Mouse (Mus musculus): ENCODE data around the gene Rfx5.
"Not testable (repeated sequence)": the region's sequence is repeated elsewhere in the genome, so short reads cannot be mapped to it uniquely, and the experiment has no call there.

The Rfx5 gene

GRCm38 (mm10) chr3:94953764-94954616 lies at the start of gene Rfx5:
Gene Rfx5 (plus strand): TSS chr3:94954075.
- in situ Hi-C loops (cut with MboI, MseI), result no loop called here

- in situ Hi-C loops (cut with MboI, MseI), result not testable (repeated sequence)
Observed at GRCm38 (mm10) chr3:94904759-94905158, 49.1 kb upstream of the Rfx5 start.

GRCm38 (mm10) chr3:94906482-94906881 lies 47.4 kb upstream of the Rfx5 start:
- in situ Hi-C loops (cut with MboI, MseI), result no loop called here

- in situ Hi-C loops (cut with MboI, MseI), result no loop called here
Observed at GRCm38 (mm10) chr3:94911050-94911693, 42.7 kb upstream of the Rfx5 start.

- in situ Hi-C loops (cut with MboI, MseI), result no loop called here
Observed at GRCm38 (mm10) chr3:94913801-94914200, 40.1 kb upstream of the Rfx5 start.

GRCm38 (mm10) chr3:94915903-94916741 lies 37.8 kb upstream of the Rfx5 start:
- in situ Hi-C loops (cut with MboI, MseI), result no loop called here

GRCm38 (mm10) chr3:94917816-94918361 lies 36.0 kb upstream of the Rfx5 start:
- in situ Hi-C loops (cut with MboI, MseI), result no loop called here

GRCm38 (mm10) chr3:94918845-94919244 lies 35.0 kb upstream of the Rfx5 start:
- in situ Hi-C loops (cut with MboI, MseI), result no loop called here

- in situ Hi-C loops (cut with MboI, MseI), result no loop called here
Observed at GRCm38 (mm10) chr3:94921104-94921503, 32.8 kb upstream of the Rfx5 start.

- in situ Hi-C loops (cut with MboI, MseI), result no loop called here
Observed at GRCm38 (mm10) chr3:94922333-94922732, 31.5 kb upstream of the Rfx5 start.

GRCm38 (mm10) chr3:94924688-94925087 lies 29.2 kb upstream of the Rfx5 start:
- in situ Hi-C loops (cut with MboI, MseI), result loop anchor here (5.0 kb wide), 1 partner anchor 237 kb away; no protein-coding TSS in a partner anchor

- in situ Hi-C loops (cut with MboI, MseI), result loop anchor here (5.0 kb wide), 1 partner anchor 239 kb away; no protein-coding TSS in a partner anchor
Observed at GRCm38 (mm10) chr3:94926301-94926736, 27.6 kb upstream of the Rfx5 start.

- in situ Hi-C loops (cut with MboI, MseI), result loop anchor here (5.0 kb wide), 1 partner anchor 242 kb away; no protein-coding TSS in a partner anchor
Observed at GRCm38 (mm10) chr3:94928979-94929378, 24.9 kb upstream of the Rfx5 start.

GRCm38 (mm10) chr3:94930386-94931266 lies 23.2 kb upstream of the Rfx5 start:
- in situ Hi-C loops (cut with MboI, MseI), result loop anchor here (10.0 kb wide), 1 partner anchor 484 kb away; no protein-coding TSS in a partner anchor

- in situ Hi-C loops (cut with MboI, MseI), result loop anchor here (10.0 kb wide), 1 partner anchor 483 kb away; no protein-coding TSS in a partner anchor
Observed at GRCm38 (mm10) chr3:94931427-94932082, 22.3 kb upstream of the Rfx5 start.

GRCm38 (mm10) chr3:94932279-94932678 lies 21.6 kb upstream of the Rfx5 start:
- in situ Hi-C loops (cut with MboI, MseI), result loop anchor here (10.0 kb wide), 1 partner anchor 483 kb away; no protein-coding TSS in a partner anchor

- in situ Hi-C loops (cut with MboI, MseI), result loop anchor here (10.0 kb wide), 1 partner anchor 482 kb away; no protein-coding TSS in a partner anchor
Observed at GRCm38 (mm10) chr3:94932809-94933564, 20.9 kb upstream of the Rfx5 start, which contains the start of gene Selenbp1. Gene Selenbp1 (plus strand): TSS chr3:94933056.

GRCm38 (mm10) chr3:94933604-94934003 lies 20.3 kb upstream of the Rfx5 start:
- in situ Hi-C loops (cut with MboI, MseI), result loop anchor here (10.0 kb wide), 1 partner anchor 481 kb away; no protein-coding TSS in a partner anchor

GRCm38 (mm10) chr3:94934564-94934963 lies 19.3 kb upstream of the Rfx5 start:
- in situ Hi-C loops (cut with MboI, MseI), result loop anchor here (10.0 kb wide), 1 partner anchor 480 kb away; no protein-coding TSS in a partner anchor
